Mouse (Mus musculus) bone marrow, adult 2 months (tissue): ENCODE data around the gene Rxrb.
"Not testable (repeated sequence)": the region's sequence is repeated elsewhere in the genome, so short reads cannot be mapped to it uniquely, and the experiment has no call there.

Experiments
- CTCF ChIP-seq: fragments of 200-500 bp; IDR thresholded peaks from 2 replicates; pipeline ENCODE4 v1.5.1; 2011; ENCODE audit warnings: low read length, control low read depth; ENCODE audit not compliant: control insufficient read depth, insufficient read depth
- POLR2A ChIP-seq: fragments of 200-500 bp; IDR thresholded peaks from 2 replicates; pipeline ENCODE4 v1.6.1; 2011; ENCODE audit warnings: low read depth, mild to moderate bottlenecking, control low read depth, low read length, borderline replicate concordance; ENCODE audit not compliant: control insufficient read depth

DNA sequence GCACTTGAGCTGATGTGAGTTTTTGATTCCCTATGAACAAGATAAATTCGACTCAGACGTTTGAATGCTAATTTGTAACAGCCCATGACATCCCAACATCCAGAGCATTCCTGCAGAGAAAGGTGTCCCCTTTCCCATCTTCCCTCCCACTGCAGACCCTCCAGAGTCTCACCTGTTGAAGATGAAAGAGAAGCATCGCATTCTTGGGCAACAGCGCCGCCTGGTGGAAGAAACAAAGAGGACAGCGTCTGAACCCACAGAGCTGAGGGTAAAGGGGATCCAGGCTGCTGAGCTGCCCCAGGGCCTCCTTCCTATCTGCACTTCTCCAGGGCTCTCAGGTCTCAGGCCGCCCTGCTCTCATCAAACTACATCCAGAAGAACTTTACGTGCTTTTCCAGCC, 49.5 kb upstream of the Rxrb start:
- TF ChIP-seq CTCF, result peak; percentile 74
- not testable (repeated sequence) for TF ChIP-seq POLR2A
